Mouse (Mus musculus): ENCODE measurements around the gene Pan3. TPM values are rescaled to one million over a fixed set of nuclear protein-coding genes. Genes with fewer than 3 reads are reported as not detected.

Pan3 gene
- total and polyA plus RNA-seq, 2 experiments from 2014 or later: 28.0 to 63.9 TPM

GRCm38 (mm10) chr5:147583702-147584298, 153.8 kb downstream of the Pan3 start:
- peak overlapping the region; percentile 74; the same call in 1 of the 2 replicates for H3K27ac ChIP-seq (ENCODE audit: low read depth)
- peak; percentile 98 for TF ChIP-seq CTCF (IDR thresholded peaks at IDR 0.05; ENCODE audit: low read depth)
- TF ChIP-seq EP300 (IDR thresholded peaks at IDR 0.05; ENCODE audit: low read depth): no peak
- peaks cover 8% of the 10 kb centered on the region; the same call in 1 of the 2 replicates for H3K4me1 ChIP-seq (ENCODE audit: control insufficient read depth, insufficient read depth)
- peak; percentile 57 for DNase-seq (ENCODE audit: low spot score)
- WGBS: 40% methylated on average over 14 of the region's 14 CpGs
- no peaks in the 10 kb centered on the region for H3K27me3 ChIP-seq (ENCODE audit: control insufficient read depth, insufficient read depth, low read length)
- H3K36me3 ChIP-seq (replicated peaks; ENCODE audit: control insufficient read depth, insufficient read depth, low read length): no peaks in the 10 kb centered on the region; the same call in 1 of the 2 replicates
- no peak overlapping the region for H3K9ac ChIP-seq (replicated peaks; ENCODE audit: low read depth, low read length)
- H3K4me2 ChIP-seq (ENCODE audit: low read depth, low read length): peak overlapping the region; percentile 43
- no peak overlapping the region for H3K4me3 ChIP-seq (ENCODE audit: low read depth, low read length)
- H3K9me3 ChIP-seq (replicated peaks; ENCODE audit: control insufficient read depth, low read length): no peaks in the 10 kb centered on the region
- ATAC-seq (ENCODE audit: insufficient read depth, low read depth): peak; percentile 24; the same call in 1 of the 2 replicates

GRCm38 (mm10) chr5:147584648-147585047, 154.7 kb downstream of the Pan3 start:
- DNase-seq (ENCODE audit: low spot score) (no peak), ATAC-seq (ENCODE audit: insufficient read depth, low read depth) (no peak)
- H3K27me3 ChIP-seq (ENCODE audit: control insufficient read depth, insufficient read depth, low read length): no peaks in the 10 kb centered on the region

DNA sequence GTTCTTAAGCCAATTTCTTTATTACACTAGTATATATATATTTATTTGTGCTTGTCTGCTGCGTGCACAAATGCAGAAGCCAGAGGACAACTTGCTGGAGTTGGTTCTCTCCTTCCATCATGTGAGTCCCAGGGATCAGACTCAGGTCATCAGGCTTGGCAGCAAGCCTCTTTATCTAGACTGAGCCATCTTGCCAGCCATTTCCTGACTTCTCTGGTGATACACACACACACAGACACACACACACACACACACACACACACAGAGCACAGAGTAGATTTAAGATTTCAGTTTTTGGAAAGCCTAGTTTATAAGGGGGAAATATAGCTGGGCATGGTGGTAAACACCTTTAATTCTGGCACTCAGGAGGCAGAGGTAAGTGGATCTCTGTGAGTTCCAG, 155.1 kb downstream of the Pan3 start:
- Histone ChIP-seq H3K9ac (replicated peaks; ENCODE audit: low read depth, low read length) (no peak overlapping the region), H3K9me3 (replicated peaks; ENCODE audit: control insufficient read depth, low read length) (no peaks in the 10 kb centered on the region), H3K27me3 (ENCODE audit: control insufficient read depth, insufficient read depth, low read length) (no peaks in the 10 kb centered on the region), H3K4me1 (ENCODE audit: control insufficient read depth, insufficient read depth) (peaks cover 8% of the 10 kb centered on the region; the same call in 1 of the 2 replicates), H3K4me2 (ENCODE audit: low read depth, low read length) (no peak overlapping the region), H3K4me3 (ENCODE audit: low read depth, low read length) (no peak overlapping the region), H3K27ac (ENCODE audit: low read depth) (peak overlapping the region; percentile 74; the same call in 1 of the 2 replicates), H3K36me3 (replicated peaks; ENCODE audit: control insufficient read depth, insufficient read depth, low read length) (no peaks in the 10 kb centered on the region; the same call in 1 of the 2 replicates)
- TF ChIP-seq EP300 (IDR thresholded peaks at IDR 0.05; ENCODE audit: low read depth) (no peak), CTCF (IDR thresholded peaks at IDR 0.05; ENCODE audit: low read depth) (no peak)
- WGBS: 60% methylated on average over 1 of the region's 1 CpGs
- DNase-seq (ENCODE audit: low spot score) (no peak), ATAC-seq (ENCODE audit: insufficient read depth, low read depth) (no peak)

More at GRCm38 (mm10) chr5:147584648-147585047, 154.7 kb downstream of the Pan3 start:
- H3K9me3 ChIP-seq (replicated peaks; ENCODE audit: control insufficient read depth, low read length): no peaks in the 10 kb centered on the region
- H3K9ac ChIP-seq (replicated peaks; ENCODE audit: low read depth, low read length): no peak overlapping the region
- peaks cover 8% of the 10 kb centered on the region; the same call in 1 of the 2 replicates for H3K4me1 ChIP-seq (ENCODE audit: control insufficient read depth, insufficient read depth)
- H3K36me3 ChIP-seq (replicated peaks; ENCODE audit: control insufficient read depth, insufficient read depth, low read length): no peaks in the 10 kb centered on the region; the same call in 1 of the 2 replicates
- no peak overlapping the region for H3K4me3 ChIP-seq (ENCODE audit: low read depth, low read length)
- no peak for TF ChIP-seq EP300 (IDR thresholded peaks at IDR 0.05; ENCODE audit: low read depth)
- TF ChIP-seq CTCF (IDR thresholded peaks at IDR 0.05; ENCODE audit: low read depth): no peak
- 58% methylated on average over 9 of the region's 9 CpGs for WGBS
- H3K4me2 ChIP-seq (ENCODE audit: low read depth, low read length): no peak overlapping the region
- H3K27ac ChIP-seq (ENCODE audit: low read depth): peak overlapping the region; percentile 74

GRCm38 (mm10) chr5:147589814-147590213, 159.9 kb downstream of the Pan3 start:
- Histone ChIP-seq H3K36me3 (replicated peaks; ENCODE audit: control insufficient read depth, insufficient read depth, low read length) (no peaks in the 10 kb centered on the region), H3K27ac (ENCODE audit: low read depth) (peak overlapping the region; percentile 59), H3K4me2 (ENCODE audit: low read depth, low read length) (no peak overlapping the region), H3K9me3 (replicated peaks; ENCODE audit: control insufficient read depth, low read length) (no peaks in the 10 kb centered on the region), H3K4me3 (ENCODE audit: low read depth, low read length) (no peak overlapping the region), H3K27me3 (ENCODE audit: control insufficient read depth, insufficient read depth, low read length) (no peaks in the 10 kb centered on the region), H3K4me1 (ENCODE audit: control insufficient read depth, insufficient read depth) (peaks cover 3% of the 10 kb centered on the region; the same call in 1 of the 2 replicates), H3K9ac (replicated peaks; ENCODE audit: low read depth, low read length) (no peak overlapping the region)
- DNase-seq (ENCODE audit: low spot score) (peak; percentile 46), ATAC-seq (ENCODE audit: insufficient read depth, low read depth) (peak; percentile 82)
- WGBS: 45% methylated on average over 12 of the region's 12 CpGs
- TF ChIP-seq EP300 (IDR thresholded peaks at IDR 0.05; ENCODE audit: low read depth): no peak
- TF ChIP-seq CTCF (IDR thresholded peaks at IDR 0.05; ENCODE audit: low read depth): no peak

DNA sequence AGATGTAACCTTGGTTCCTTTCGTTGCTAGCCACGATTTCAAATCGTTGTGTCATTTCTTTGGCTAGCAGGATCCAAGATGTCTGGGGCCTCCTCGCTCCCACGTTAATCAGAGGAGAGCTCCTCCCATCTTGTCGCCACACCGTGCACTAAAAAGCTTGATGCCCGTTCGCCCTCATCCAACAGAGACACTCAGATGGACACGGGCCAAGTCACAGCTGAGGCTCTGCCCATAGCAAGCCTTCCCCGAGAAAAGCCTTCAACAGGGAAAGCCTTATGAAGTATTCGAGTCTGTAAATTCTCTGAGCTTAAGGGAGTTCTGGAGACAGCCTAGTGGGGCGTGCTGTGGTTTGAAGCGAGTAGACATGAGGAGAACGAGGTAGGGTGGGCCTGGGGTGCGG, 167.9 kb downstream of the Pan3 start:
- H3K27ac ChIP-seq (ENCODE audit: low read depth): no peak overlapping the region

More for the DNA sequence above, 167.9 kb downstream of the Pan3 start:
- Histone ChIP-seq H3K4me1 (ENCODE audit: control insufficient read depth, insufficient read depth) (0 out of 2 replicates have a peak, but pooled peaks cover 3% of the 10 kb centered on the region), H3K4me2 (ENCODE audit: low read depth, low read length) (no peak overlapping the region), H3K9ac (replicated peaks; ENCODE audit: low read depth, low read length) (no peak overlapping the region), H3K4me3 (ENCODE audit: low read depth, low read length) (no peak overlapping the region), H3K9me3 (replicated peaks; ENCODE audit: control insufficient read depth, low read length) (no peaks in the 10 kb centered on the region), H3K27me3 (ENCODE audit: control insufficient read depth, insufficient read depth, low read length) (no peaks in the 10 kb centered on the region), H3K36me3 (replicated peaks; ENCODE audit: control insufficient read depth, insufficient read depth, low read length) (no peaks in the 10 kb centered on the region)
- TF ChIP-seq CTCF (IDR thresholded peaks at IDR 0.05; ENCODE audit: low read depth): no peak
- TF ChIP-seq EP300 (IDR thresholded peaks at IDR 0.05; ENCODE audit: low read depth): no peak
- DNase-seq (ENCODE audit: low spot score) (no peak), ATAC-seq (ENCODE audit: insufficient read depth, low read depth) (no peak)
- WGBS: 53% methylated on average over 16 of the region's 16 CpGs

Other genes starting within 250 kb of the Pan3 start
- not detected in 2 replicates for gene Gsx1, start 241.5 kb upstream of the Pan3 start, total RNA-seq (2014; rRNA removed; ENCODE audit: low replicate concordance)
- not detected in 2 replicates for gene Gsx1, start 241.5 kb upstream of the Pan3 start, polyA plus RNA-seq (2015; fragmentation: Nextera tagmentation; extraction: Ambion mirVana)
- not detected in 2 replicates for gene Pdx1, start 160.2 kb upstream of the Pan3 start, total RNA-seq (2014; rRNA removed; ENCODE audit: low replicate concordance)
- gene Pdx1, start 160.2 kb upstream of the Pan3 start, polyA plus RNA-seq (2015; fragmentation: Nextera tagmentation; extraction: Ambion mirVana): not detected in 2 replicates
- gene Cdx2, start 122.9 kb upstream of the Pan3 start, total RNA-seq (2014; rRNA removed; ENCODE audit: low replicate concordance): not detected in 2 replicates
- gene Cdx2, start 122.9 kb upstream of the Pan3 start, polyA plus RNA-seq (2015; fragmentation: Nextera tagmentation; extraction: Ambion mirVana): not detected in 2 replicates
- gene Urad, start 107.7 kb upstream of the Pan3 start, total RNA-seq (2014; rRNA removed; ENCODE audit: low replicate concordance): not detected in 2 replicates
- not detected in 2 replicates for gene Urad, start 107.7 kb upstream of the Pan3 start, polyA plus RNA-seq (2015; fragmentation: Nextera tagmentation; extraction: Ambion mirVana)
- not detected in 2 replicates for gene Flt3, start 29.7 kb upstream of the Pan3 start, total RNA-seq (2014; rRNA removed; ENCODE audit: low replicate concordance)
- 0.05 TPM in 1 of 2 replicates, not detected in the other for gene Flt3, start 29.7 kb upstream of the Pan3 start, polyA plus RNA-seq (2015; fragmentation: Nextera tagmentation; extraction: Ambion mirVana)

Measured in heart, postnatal 0 days (tissue).